Mouse (Mus musculus) left cerebral cortex, postnatal 10 days (tissue): ENCODE measurements around the gene Rgr. TPM values are rescaled to one million over a fixed set of nuclear protein-coding genes. Genes with fewer than 3 reads are reported as not detected.
"Not testable (repeated sequence)": the region's sequence is repeated elsewhere in the genome, so short reads cannot be mapped to it uniquely, and the experiment has no call there.

Experiments
- DNase-seq, 2 experiments: peaks; one replicate each; pipeline ENCODE4 v3.0.0; 2021 to 2022; ENCODE audit warnings: low spot score in 2 of 2, mixed read lengths in 1 of 2; ENCODE audit errors: extremely low spot score in 1 of 2
- intact Hi-C: fragments of 180-260 bp; cut with DNase I; formaldehyde crosslinking; loops from one replicate; pipeline ENCODE4 v1.15.1; 2025
- total RNA-seq, 2 experiments: library from RNA; stranded (reverse); gene quantifications; 2 replicates each; pipeline ENCODE4 v1.2.3; 2021

The Rgr gene
- total RNA-seq, 2 experiments from 2014 or later = not detected

- DNase-seq = no peak
- intact Hi-C loops = no loop called here
Observed at GRCm38 (mm10) chr14:37005865-37006264, 42.9 kb downstream of the Rgr start.

- intact Hi-C loops = no loop called here
- no peak for DNase-seq
Observed at GRCm38 (mm10) chr14:37003431-37004095, 45.2 kb downstream of the Rgr start.

GRCm38 (mm10) chr14:37002852-37003251 lies 45.9 kb downstream of the Rgr start:
- intact Hi-C loops = no loop called here

GRCm38 (mm10) chr14:37000780-37001179 lies 48.0 kb downstream of the Rgr start:
- DNase-seq, intact Hi-C loops: not testable (repeated sequence)

More at GRCm38 (mm10) chr14:37002852-37003251, 45.9 kb downstream of the Rgr start:
- no peak for DNase-seq

GRCm38 (mm10) chr14:36989784-36990183 lies 59.0 kb downstream of the Rgr start:
- intact Hi-C loops = no loop called here
- DNase-seq = no peak

GRCm38 (mm10) chr14:36985693-36986092 lies 63.1 kb downstream of the Rgr start:
- intact Hi-C loops = no loop called here
- DNase-seq = no peak

Other genes with a start within 250 kb of the Rgr start
- gene Ccser2, start 80.2 kb downstream of the Rgr start, total RNA-seq = 100 to 1,000 TPM in 1 of 2 experiments, 10 to 100 TPM in 1; 97.2 to 106 TPM
- gene Lrit1, start 5.9 kb upstream of the Rgr start, total RNA-seq = not detected
- not detected for gene Lrit2, start 19.0 kb upstream of the Rgr start, total RNA-seq
- gene Cdhr1, start 49.4 kb upstream of the Rgr start, total RNA-seq = 10 to 100 TPM; 16.1 to 19.1 TPM
- under 1 TPM in 1 of 2 experiments, not detected in 1; 0.79 TPM for gene 2610528A11Rik, start 65.1 kb upstream of the Rgr start, total RNA-seq
- gene Ghitm, start 86.3 kb upstream of the Rgr start, total RNA-seq = 100 to 1,000 TPM; 250 to 257 TPM